Mouse (Mus musculus) adrenal gland (tissue): ENCODE measurements around the gene ccdc198.
"Not testable (repeated sequence)": the region's sequence is repeated elsewhere in the genome, so short reads cannot be mapped to it uniquely, and the experiment has no call there.

Experiments
- intact Hi-C: fragments of 180-260 bp; cut with DNase I; formaldehyde crosslinking; loops from one replicate; pipeline ENCODE4 v1.15.1; 2025
- long read RNA-seq, 2 experiments: library from polyadenylated mRNA; unstranded; transcript quantifications; one replicate each; pipeline ENCODE4 v2.0.0; 2020; ENCODE audit warnings: borderline replicate concordance in 1 of 2; ENCODE audit not compliant: insufficient replicate concordance in 1 of 2

The ccdc198 gene
- long read RNA-seq, experiment 1: 0 reads
- long read RNA-seq, experiment 2: 0 reads

DNA sequence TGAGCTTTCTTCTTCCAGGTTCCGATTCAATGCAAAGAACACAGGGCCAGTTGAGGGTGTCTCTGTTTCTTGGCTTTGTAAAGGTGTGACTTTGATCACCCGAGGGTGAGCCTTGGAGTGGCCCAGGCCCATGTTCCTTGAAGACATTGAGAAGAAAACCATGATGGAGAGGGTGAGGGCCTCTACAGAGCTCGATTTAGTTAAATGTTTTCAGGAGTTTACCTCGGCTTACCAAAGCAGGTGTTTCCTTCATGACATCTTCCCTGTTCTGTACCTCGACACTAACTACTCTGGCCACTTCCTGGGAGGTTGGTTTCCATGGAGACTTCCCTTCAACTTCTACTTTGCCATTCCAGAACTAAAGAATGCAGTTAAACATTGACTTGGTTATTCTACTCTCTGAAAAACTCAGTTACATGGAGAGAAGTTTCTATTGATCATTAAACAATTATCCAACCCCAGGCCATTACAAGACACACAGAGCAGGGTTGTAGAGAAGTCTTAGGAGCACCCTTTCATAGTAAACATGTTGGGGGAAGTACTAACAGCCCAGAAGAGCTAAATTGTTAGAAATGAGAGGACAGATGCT is at the start of gene ccdc198:
Gene ccdc198, minus strand, starts transcription at position 349 of the 589 bp plus-strand sequence.
- intact Hi-C loops: no loop called here

DNA sequence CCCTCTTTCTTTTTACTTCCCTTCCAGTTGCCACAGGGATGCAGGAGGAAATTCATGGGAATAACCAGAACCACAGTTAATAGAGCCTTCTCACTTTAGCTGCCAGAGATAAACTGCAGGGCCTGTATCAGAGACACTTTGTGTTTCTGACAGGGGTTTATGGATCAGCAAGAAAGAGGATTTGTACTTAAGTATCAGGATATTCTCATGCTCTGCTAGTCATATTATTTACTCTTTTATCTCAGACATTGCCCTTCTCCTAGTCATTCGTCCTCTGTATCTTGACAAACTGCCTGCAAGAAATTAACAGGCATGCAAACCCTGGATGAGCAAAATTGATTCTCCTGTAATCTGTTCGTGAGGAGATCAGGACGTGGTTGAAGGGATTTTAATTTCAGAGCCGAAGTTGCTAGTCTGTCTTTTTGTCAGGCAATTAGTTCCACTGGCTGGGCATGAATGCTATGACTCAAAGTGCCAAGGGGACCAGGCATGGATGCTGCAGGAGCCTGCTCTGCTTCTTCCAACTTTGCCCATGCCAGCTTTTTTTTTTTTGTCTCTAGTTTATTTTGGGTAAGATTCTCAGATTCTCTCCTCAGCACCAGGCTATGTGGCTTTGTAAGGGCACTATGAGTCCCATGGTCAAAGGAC is 48.7 kb upstream of the ccdc198 start:
- intact Hi-C loops: no loop called here

DNA sequence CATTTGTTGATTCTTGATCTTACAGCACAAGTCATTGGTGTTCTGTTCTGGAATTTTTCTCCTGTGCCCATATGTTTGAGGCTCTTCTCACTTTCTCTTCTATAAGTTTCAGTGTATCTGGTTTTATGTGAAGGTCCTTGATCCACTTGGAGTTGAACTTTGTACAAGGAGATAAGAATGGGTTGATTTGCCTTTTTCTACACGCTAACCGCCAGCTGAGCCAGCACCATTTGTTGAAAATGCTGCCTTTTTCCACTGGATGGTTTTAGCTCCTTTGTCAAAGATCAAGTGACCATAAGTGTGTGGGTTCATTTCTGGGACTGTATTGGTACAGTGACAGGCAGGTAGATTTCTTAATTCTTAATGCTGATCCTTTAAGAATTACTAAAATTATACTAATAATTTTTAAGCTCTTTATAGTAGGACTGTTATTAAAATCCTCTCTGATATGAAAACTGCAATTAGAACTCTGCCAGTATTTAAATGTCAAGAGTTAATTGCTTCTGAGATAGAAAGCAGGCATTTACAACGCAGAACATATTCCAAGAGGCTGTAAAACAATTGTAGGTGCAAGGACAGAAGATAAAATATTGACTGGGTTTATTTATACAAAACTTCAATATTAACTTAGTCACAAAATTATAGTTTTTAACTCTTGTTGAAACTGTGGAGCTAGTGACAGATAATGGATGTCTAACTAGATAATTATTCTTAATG is 44.9 kb upstream of the ccdc198 start:
- intact Hi-C loops: no loop called here

DNA sequence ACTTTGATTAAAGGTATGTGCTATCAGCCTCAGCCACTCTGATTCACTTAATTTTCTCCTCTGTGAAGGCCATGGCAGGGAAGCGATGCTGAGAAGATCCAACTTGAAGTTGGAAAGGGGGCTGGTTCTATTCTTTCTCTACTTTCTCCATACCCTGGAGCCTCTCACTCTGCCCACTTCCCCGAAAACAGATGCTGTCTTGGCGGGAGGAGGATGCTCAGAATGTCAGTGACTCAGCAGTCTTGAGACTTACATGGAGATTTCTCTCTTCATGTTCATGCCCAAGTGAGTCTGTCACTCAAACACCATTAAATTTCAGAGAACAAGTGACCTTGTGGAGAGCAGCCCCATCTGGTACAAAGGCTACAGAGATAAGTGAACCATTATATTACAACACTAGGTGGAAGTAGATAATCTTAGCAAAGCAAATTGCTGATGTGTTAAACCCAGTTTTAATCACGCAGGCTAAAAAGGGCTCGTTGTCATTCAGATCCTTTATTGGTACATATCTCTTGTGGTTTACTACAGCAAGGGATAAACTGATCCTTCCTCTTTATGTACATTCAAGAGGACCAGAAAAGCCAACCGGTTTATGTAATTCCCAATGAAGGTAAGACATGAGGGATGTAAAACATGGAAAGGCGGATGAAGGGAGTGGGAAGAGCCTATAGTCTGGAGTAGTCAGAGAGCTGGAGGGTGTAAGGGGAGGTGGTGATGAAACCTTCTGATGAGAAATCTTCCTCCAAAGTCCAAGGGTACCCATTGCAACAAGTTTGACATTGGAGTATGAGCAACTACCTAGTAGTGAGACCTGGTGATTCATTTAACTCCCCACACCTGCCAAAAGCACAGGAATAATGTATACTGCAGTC is 38.7 kb upstream of the ccdc198 start:
- intact Hi-C loops: no loop called here

DNA sequence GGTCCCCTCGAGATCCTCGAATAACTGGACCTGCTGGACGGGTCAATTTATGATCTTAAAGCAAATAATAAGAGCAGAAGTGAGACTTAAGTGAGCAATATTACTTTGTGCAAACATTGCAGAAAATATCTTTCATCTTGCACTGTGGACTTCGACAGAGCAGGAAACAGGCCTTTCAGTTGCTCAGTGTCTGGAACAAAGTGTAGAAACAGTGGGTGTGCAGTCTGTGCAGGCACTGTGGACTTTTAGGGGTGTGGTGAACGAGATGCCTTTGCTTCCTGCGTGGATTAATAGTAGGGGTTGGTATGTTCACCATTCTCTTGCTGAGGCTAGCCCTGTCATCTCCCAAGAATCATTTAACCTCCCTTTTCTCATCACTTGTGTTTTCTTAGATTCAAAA is 33.6 kb upstream of the ccdc198 start:
- intact Hi-C loops: no loop called here

DNA sequence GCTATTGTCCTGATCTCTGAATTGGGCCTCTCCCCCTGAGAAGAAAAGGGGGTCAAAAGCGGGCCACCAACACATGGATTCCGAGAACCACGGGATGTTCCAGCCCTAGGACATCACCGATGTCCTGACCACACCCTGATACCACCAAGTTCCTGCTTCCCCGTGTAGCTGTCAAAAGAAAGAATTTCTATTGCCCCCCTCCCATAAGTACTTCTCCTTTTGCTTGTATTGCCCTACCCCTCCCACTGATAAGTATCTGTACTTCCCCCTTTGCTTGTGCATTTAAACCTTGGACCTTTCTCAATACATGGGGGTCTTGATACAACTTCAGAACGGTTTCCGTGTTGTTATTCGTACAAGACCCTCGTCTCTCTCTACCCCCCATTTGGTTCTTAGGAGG is 33.2 kb upstream of the ccdc198 start:
- intact Hi-C loops: not testable (repeated sequence)

DNA sequence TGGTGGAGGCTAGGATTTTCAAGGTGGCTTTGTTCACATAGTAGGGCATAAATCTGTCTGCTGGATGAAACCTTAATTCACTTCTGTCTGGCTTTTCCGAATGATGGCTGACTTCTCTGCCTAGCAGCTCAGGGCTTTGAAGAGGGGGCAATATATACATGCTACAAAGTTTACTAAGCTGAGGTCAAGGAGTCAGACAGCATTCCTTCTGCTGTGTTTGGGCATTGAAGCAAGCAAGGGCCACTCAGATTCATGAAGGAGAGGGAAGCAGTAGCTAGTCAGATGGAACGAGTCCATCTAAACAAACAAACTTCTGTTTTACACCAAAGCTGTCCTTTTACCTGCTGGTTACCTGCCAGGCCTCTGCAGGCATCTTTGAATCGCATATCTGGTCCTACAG is 32.4 kb upstream of the ccdc198 start:
- intact Hi-C loops: no loop called here

DNA sequence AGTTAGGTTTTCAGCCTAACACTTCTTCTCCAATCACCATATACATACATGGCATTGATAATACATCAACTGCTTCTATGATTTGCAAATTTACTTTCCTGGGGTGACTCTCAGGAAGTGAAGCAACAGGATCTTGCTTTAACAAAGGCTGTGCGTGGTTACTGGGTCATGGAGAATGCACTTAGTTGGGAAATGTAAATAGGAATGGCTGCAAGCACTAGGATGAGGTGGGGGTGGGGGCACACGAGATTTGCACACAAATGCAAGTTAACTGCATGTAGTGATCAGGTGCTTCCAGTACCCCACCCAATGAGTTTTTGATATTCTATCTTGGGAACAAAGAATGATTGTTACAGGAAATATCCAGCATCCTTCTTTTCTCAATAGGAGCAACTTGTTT is 30.1 kb upstream of the ccdc198 start:
- intact Hi-C loops: no loop called here

DNA sequence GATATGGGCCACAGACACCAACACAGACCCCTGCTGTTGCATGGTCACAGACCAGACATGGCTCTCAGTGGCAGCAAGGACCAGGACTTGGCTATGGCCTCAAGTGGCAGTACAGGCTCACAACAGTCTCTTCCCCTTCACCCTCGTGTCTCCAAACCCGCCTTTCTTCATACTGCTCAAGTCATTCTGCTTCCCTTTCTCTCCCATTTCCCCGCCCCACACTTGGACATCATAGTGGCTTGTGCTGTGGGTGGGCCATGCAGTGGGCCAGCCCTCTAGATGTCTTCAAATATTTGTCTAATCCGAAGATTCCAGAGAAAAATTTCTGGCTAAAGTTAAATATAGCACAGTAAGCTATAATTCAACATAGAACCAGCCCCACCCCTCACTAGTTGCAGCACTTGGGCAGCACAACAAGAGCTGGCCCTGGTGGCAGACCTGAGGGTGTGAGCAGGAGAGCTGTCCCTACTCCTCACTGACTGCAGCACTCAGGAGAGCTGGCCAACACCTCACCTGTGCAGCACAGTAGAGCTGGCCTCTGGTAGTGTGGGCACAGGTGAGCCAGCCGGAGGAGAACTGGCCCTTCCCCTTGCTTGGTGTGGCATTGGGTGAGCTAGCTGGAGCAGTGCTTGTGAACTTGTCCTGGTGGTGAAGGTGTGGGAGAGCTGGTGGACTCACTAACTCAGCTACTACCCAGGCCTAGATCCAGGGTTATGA is 20.2 kb upstream of the ccdc198 start:
- intact Hi-C loops: no loop called here

DNA sequence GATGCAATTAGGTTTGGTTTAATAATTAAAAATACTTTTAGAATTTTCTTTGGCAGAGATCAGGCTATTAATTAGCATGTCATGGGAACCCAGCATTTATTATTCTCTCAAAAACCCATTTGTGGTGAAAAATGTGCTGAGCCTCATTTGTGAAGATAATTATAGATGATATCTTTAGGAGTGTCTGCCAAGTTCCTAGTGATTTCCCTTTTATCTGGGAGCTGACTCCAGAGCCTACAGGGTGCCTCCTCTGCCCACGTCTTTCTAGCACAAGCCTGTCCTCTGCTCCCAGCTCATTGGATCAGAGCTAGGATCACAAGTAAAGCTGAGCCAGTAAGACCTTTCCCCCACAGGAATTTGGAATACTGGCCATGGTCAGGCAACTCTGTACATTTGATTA is 3.8 kb downstream of the ccdc198 start:
- intact Hi-C loops: no loop called here

DNA sequence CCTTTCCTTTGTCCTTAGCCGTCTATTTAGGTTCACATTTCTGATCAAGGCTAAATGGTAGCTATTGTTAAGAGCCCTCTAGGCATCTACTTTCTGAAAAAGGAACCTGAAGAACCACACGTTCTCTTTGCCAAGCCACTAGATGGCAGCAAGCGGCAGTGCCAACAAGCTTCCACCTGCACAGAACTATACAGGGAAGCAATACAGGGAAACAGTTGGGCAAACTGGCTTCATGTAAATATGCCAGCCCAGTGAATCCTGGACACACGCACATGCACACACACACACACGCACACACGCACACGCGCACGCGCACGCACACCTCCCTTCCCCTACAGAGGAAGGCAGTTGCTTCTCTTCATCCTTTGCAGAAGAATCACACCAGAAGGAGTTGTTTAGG is 7.1 kb downstream of the ccdc198 start:
- intact Hi-C loops: loop anchor here (2.0 to 5.0 kb wide), 2 partner anchors 111 to 494 kb away; no protein-coding TSS in a partner anchor

DNA sequence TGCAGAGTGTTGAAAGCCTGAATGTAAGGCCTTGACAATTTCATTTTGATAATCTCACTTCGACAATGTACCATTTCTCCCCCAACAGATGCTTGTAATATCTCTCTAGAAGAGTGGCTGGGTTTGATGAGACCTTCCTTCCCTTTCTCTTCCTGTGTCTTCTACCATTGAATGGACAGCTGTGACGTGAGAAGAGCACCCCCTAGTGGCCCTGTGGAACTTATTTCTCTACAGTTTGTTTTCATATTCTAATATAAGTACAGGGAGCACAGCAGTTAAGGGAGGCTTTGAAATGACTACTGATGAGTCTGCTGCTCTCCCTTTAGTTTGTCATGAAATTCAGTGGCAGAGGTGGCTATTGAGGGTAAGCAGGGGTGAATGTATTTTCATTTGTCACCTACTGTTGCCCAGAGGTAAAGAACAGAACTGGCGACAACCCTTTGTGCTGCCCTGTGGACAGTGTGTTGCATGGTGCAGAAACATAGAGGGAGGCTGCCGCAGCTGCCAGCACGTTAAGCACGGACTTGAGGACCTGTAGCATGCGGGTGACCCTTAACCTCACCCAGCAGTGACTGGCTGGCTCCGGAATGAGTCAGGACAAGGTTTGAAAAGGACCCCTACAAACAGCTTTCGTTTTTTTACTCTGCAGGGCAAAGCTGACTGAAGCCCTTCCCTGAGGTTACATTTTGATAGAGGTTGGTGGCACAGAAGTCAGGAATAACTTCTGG is 10.3 kb downstream of the ccdc198 start:
- intact Hi-C loops: loop anchor here (2.0 to 5.0 kb wide), 2 partner anchors 306 to 497 kb away; no protein-coding TSS in a partner anchor

DNA sequence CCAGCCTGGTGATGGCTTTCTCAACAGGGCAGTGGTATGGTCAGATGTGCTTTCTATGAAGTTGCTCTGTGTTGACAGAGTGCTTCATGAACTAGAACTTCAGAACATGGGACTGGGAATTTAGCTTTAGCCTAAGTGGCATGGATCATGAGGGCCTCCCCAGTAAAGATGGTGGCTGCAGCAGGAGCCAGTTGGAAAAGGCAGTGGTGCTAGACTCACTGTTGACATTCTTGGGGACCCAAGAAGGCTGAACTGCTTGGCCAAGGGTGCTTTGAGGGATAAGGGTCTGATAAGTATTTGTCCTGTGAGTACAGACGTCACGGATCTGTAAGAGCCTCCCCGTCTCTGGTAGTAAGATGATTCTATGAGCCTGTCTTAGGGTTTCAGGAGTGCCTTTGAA is 13.4 kb downstream of the ccdc198 start:
- intact Hi-C loops: no loop called here

DNA sequence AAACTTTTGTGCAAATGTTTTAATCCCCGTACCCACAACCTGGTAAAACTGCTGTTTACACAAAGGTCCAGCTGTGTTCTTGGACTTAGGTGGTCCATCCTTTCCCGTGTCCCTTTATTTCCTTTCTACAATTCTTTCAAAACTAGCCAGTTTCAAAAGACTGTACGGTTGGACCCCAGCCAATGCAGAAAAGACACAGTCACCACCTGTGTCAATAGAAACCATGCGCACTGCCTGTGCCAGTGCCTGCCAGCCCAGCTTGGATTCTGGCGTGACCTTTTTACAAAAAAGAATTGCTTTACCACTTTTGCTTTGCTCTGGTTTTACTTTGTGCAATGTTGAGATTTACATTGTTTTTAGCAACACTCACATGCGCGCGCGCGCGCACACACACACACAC is 18.3 kb downstream of the ccdc198 start:
- intact Hi-C loops: no loop called here

DNA sequence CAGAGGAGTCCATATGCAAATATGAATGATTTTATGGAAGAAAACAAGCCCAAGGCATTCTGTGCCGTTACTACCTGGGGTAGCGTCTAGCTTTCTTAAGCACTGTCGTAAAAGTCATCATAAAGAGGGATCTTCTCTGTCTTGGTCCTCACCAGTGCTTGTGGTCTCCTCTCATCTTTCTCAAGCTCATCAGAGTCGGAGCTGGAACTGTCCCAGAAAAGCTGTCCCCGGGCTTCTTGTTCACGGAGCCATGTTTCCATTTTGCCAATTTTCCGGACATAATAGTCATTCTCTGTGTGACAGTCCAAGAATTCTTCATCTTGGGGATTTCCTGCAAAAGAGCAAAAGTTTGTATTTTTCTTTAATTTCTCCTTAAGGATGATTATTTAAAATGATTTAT is 18.8 kb downstream of the ccdc198 start:
- intact Hi-C loops: no loop called here

DNA sequence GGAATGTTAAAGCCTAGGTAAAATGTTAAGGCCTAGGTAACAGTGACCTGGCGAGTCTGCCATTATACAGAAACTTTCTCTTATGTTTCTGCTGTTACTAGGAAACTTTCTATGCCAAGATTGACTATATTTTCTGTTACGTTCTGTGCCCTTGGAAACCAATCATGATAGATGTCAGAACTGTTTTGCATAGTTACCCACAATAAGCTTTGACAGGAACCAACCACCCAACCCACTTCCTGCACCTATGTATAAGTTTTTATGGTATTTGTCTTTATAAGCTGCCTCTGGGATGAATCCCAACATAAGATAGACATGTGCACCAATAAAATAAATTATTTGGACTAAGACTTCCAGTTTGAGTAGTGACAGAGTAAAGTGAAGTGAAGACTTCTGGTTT is 23.5 kb downstream of the ccdc198 start:
- intact Hi-C loops: no loop called here

DNA sequence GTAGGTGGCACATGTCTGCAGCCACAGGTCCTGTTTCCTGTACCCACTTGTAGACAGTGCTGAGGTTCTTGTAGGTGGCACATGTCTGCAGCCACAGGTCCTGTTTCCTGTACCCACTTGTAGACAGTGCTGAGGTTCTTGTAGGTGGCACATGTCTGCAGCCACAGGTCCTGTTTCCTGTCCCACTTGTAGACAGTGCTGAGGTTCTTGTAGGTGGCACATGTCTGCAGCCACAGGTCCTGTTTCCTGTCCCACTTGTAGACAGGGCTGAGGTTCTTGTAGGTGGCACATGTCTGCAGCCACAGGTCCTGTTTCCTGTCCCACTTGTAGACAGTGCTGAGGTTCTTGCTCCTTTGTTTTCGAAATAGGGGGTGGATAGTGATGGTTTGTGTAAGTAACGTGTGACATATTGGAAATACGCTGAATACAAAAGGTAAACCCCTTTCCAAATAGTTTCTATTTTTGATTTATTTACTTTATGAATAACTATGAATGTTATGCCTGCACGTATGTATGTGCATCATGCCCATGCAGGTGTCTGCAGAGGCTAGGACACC is 25.7 kb downstream of the ccdc198 start:
- intact Hi-C loops: not testable (repeated sequence)

DNA sequence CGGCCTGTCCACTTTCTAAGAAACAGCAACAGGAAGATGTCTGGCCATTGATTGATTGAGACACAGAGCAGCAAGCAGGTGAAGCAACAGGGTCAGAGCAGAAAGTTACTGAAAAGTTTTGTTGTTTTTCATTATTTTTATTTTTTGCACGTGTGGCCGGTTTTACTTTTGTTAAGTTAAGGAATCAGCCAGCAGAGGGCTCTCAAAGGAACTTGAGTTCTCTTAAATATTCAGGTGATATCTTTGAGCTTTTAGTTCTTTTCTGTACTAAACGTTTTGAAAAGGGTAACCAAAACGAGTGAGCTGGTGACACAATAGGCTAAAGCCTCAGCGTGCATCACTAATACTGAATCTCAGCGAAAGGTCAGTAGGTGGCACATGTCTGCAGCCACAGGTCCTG is 26.6 kb downstream of the ccdc198 start:
- intact Hi-C loops: no loop called here

DNA sequence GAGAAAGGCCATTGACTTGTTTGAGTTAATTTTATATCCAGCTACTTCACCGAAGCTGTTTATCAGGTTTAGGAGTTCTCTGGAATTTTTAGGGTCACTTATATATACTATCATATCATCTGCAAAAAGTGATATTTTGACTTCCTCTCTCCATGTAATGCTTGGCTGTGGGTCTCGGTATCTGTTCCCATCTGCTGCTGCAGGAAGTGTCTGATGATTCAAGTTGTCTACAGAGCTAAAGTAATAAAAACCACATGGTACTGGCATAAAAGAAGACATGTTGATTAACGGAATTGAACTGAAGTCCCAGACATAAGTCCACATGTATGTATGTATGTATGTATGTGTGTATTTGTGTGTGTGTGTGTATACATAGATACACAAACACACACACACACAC is 35.1 kb downstream of the ccdc198 start:
- intact Hi-C loops: not testable (repeated sequence)
